Mouse (Mus musculus) cerebellum, adult 2 months (tissue): ENCODE measurements around the gene Them4. TPM values are rescaled to one million over a fixed set of nuclear protein-coding genes. Genes with fewer than 3 reads are reported as not detected.
A peak's percentile ranks its signal among the peaks of the same experiment; 100 is the strongest.

Source experiments
- DNase-seq, 2 experiments: peaks; one replicate each; pipeline ENCODE4 v3.0.0; 2021
- H3K27ac ChIP-seq: fragments of 200-500 bp; 2 replicates; pipeline ENCODE4 v1.5.1; 2012; ENCODE audit warnings: low read length, control low read depth, inconsistent platforms; ENCODE audit not compliant: insufficient read depth
- H3K27me3 ChIP-seq: fragments of 200-500 bp; 2 replicates; pipeline ENCODE4 v1.6.1; 2012; ENCODE audit warnings: inconsistent platforms, mild to moderate bottlenecking, low read length, moderate library complexity; ENCODE audit not compliant: control insufficient read depth, insufficient read depth
- H3K4me1 ChIP-seq: fragments of 200-500 bp; 2 replicates; pipeline ENCODE4 v1.6.1; 2011; ENCODE audit warnings: low read length; ENCODE audit not compliant: control insufficient read depth, insufficient read depth
- H3K4me3 ChIP-seq: fragments of 200-500 bp; replicated peaks from 2 replicates; pipeline ENCODE3; 2011; ENCODE audit warnings: mild to moderate bottlenecking, low read depth, low read length, control low read depth; ENCODE audit not compliant: insufficient read depth
- CTCF ChIP-seq: fragments of 200-500 bp; IDR thresholded peaks from 2 replicates; pipeline ENCODE4 v1.5.1; 2011; ENCODE audit warnings: low read depth, mild to moderate bottlenecking, control low read depth, low read length, moderate library complexity, borderline replicate concordance; ENCODE audit not compliant: insufficient read depth
- POLR2A ChIP-seq: fragments of 200-500 bp; IDR thresholded peaks from 2 replicates; pipeline ENCODE4 v1.6.1; 2011; ENCODE audit warnings: low read length, control low read depth, borderline replicate concordance; ENCODE audit not compliant: insufficient read depth
- WGBS: fragments of 180-500 bp; shearing (Covaris S2); methylation state at CpG from one replicate; pipeline ENCODE4 v1.1.7; 2018; 5-methylcytosine and 5-hydroxymethylcytosine counted together
- polyA plus RNA-seq: library from polyadenylated mRNA; depleted of rRNA; stranded (reverse); fragments of >200 nt; gene quantifications from 2 replicates; pipeline ENCODE4 v1.2.3, GENCODE M21; 2012

Them4 gene
- polyA plus RNA-seq, 1 experiment: 33.6 TPM

DNA sequence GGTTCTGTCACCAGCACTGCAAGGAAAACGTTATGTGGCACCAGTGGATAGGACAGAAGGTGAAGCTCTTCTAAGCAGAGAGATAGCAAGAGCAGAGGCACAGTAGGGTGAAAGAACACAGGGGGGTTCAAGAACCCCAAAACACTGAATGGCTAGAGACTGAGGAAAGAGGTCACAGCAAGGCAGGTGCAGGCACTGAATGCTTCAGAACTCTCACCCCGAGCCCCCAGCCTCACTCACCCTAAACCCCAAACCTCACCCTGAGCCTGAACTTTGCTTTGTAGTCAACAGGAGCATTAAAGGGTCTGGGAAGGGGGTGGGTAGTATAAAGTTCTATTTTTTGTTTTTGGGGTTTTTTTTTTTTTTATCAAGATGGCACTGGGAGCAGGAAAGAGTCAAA is 38.3 kb downstream of the Them4 start:
- 79% methylated on average over 2 of the region's 2 CpGs for WGBS
- TF ChIP-seq POLR2A: no peak
- TF ChIP-seq CTCF: no peak
- Histone ChIP-seq H3K4me3 (no peak overlapping the region), H3K27me3 (no peaks in the 10 kb centered on the region), H3K4me1 (no peaks in the 10 kb centered on the region), H3K27ac (no peak overlapping the region)
- no peak for DNase-seq

DNA sequence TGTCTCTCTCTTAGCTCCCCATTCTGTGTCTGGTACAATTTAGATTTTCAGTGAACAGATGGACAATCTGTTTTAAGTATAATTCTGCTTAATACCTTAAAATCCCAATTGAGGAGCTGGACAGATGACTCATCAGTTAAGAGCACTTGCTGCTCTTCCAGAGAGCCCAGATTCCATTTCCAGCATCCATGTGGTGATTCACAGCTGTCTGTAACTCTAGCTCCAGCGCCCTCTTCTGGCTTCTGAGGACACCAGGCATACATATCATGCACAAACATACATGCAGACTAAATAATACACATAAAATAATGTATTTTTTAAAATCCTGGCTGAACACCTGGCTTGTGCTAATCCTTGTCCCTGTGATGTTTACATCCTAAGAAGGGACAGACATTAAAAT is 50.9 kb downstream of the Them4 start:
- H3K4me1 ChIP-seq: no peaks in the 10 kb centered on the region
- no peak overlapping the region for H3K4me3 ChIP-seq
- H3K27me3 ChIP-seq: no peaks in the 10 kb centered on the region
- DNase-seq: no peak
- 8% methylated on average over 1 of the region's 1 CpGs for WGBS
- H3K27ac ChIP-seq: no peak overlapping the region
- no peak for TF ChIP-seq CTCF
- TF ChIP-seq POLR2A: no peak

DNA sequence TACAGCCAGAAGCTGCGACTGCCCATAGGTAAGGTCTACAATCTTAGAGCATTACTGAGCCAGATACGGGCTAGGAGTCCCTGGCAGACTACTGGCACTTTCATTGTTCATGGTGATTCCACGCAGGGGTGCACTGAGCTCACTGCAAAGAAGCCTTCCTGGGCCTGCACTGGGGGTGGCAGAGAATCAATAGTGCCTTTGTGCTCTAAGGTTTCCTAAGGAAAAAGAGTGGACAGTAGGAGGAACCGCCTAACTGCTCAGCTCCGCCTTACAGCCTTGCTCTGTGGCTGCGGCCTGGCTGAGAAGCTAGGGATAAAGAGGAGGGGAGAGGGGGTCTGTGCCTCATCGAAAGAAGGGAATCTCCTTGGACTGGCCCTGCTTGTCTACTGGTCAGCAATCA is 52.2 kb downstream of the Them4 start, which contains the start of gene C2cd4d:
C2cd4d (plus strand) TSS at position 301 of the 400 bp plus-strand sequence.
- 76% methylated on average over 7 of the region's 7 CpGs for WGBS
- peak within 1 kb of the TSS; percentile 44 for H3K4me3 ChIP-seq
- TF ChIP-seq CTCF (no peak), POLR2A (no peak)
- no peaks in the 10 kb centered on the region for H3K27me3 ChIP-seq
- H3K4me1 ChIP-seq: no peaks in the 10 kb centered on the region
- H3K27ac ChIP-seq: no peak within 1 kb of the TSS
- no peak for DNase-seq

DNA sequence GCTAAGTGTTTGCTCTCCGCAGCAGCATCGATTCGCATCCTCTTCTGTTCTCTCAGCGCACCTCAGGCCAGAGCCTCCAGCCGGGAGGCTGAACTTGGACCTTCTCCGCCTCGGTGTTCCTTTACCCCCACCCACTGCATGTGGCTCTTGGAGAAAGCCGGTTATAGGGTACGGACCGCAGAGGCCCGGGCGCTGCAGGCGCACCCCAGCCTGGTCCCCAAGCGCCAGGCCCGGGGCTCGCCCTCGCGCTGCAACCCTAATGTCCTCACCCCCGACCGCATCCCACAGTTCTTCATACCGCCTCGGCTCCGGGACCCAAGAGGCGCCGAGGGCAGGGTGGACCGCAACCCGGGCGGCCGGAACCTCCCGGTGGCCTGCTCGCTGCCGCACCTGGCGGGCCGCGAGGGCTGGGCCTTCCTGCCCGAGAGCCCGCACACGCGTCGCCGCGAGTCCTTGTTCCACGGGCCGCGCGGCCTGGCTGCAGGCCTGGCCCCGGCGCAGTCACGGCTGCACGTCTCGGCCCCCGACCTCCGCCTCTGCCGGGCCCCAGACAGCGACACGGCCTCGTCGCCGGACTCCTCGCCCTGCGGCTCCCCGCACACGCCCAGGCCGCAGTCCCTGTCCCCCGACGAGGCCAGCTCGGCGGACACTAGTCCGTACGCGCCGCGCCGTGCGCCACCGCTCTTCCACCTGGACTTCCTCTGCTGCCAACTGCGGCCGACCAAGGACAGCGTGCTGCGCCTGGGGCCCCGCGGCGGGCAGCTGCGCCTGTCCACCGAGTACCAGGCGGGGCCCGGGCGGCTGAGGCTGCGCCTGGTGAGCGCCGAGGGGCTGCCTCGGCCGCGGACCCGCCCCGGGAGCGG is 53.6 kb downstream of the Them4 start:
- Histone ChIP-seq H3K27ac (peak overlapping the region; percentile 44; the same call in 1 of the 2 replicates), H3K4me1 (no peaks in the 10 kb centered on the region), H3K4me3 (peak overlapping the region; percentile 44), H3K27me3 (no peaks in the 10 kb centered on the region)
- peak; percentile 70 to 76 for DNase-seq
- WGBS: 9% methylated on average over 93 of the region's 97 CpGs
- TF ChIP-seq POLR2A (peak; percentile 37; the same call in 1 of the 2 replicates), CTCF (no peak)

DNA sequence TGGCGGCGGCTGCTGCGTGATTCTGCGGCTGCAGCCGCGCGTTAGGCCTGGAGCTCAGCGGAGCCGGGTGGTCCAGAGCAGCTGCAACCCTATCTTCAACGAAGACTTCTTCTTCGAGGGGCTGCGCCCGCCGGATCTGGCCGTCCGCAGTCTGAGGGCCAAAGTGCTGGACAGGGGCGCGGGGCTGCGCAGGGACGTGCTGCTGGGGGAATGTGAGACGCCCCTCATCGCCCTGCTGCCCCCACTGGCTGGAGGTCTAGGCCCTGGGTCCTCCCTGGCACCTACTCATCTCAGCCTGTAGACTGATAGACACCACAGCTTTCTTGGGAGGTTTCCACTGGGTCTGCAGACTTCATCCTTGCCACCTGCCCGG is 54.3 kb downstream of the Them4 start:
- Histone ChIP-seq H3K27me3 (no peaks in the 10 kb centered on the region), H3K27ac (0 out of 2 replicates have a peak overlapping the region, but pooled peaks have one; percentile 44), H3K4me3 (peak overlapping the region; percentile 44), H3K4me1 (no peaks in the 10 kb centered on the region)
- TF ChIP-seq POLR2A (no peak), CTCF (no peak)
- 10% methylated on average over 23 of the region's 23 CpGs for WGBS
- DNase-seq: no peak

DNA sequence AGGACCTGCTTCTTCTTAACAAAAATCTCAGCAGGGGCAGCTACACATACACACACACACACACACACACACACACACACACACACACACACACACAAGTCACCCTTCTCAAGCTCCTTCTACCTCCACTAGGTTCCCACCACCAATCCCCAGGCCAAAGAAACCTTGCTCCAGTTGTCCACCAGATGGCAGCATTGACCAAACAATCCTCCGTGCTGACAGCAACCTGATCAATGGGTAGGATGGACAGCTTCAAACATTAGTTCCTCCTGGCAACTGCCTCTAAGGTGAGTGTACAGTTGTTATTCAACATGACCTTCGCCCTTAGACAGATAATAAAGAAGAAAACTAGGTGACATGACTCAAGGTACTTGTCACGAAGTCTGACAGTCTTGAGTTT is 56.9 kb downstream of the Them4 start:
- peak; percentile 78 to 86 for DNase-seq
- H3K4me1 ChIP-seq: peaks cover 4% of the 10 kb centered on the region
- no peak overlapping the region for H3K4me3 ChIP-seq
- H3K27ac ChIP-seq: no peak overlapping the region
- TF ChIP-seq CTCF: peak; percentile 96
- no peak for TF ChIP-seq POLR2A
- 20% methylated on average over 3 of the region's 3 CpGs for WGBS
- no peaks in the 10 kb centered on the region for H3K27me3 ChIP-seq

DNA sequence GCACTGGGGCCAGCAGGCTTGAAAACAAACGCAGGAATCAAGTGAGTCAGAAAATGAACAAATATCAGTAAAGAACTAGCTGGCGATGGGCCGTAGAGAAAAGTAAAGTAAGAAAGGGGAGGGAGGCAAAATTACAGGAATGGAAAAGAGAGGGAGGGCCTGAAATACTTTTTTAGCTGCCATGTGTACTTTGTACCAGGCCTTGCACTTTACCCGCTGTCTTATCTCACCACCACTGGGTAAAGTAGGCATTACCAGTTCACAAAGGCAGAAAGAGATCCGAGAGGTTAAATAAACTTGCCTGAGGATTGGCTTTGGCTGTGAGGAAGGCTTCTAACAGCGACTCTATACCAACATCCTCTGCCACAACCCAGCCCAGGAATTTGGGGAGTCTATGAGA is 57.6 kb downstream of the Them4 start:
- no peak for TF ChIP-seq POLR2A
- no peak for TF ChIP-seq CTCF
- Histone ChIP-seq H3K27me3 (no peaks in the 10 kb centered on the region), H3K27ac (no peak overlapping the region), H3K4me3 (no peak overlapping the region), H3K4me1 (peaks cover 8% of the 10 kb centered on the region)
- DNase-seq: no peak
- 87% methylated on average over 6 of the region's 6 CpGs for WGBS

DNA sequence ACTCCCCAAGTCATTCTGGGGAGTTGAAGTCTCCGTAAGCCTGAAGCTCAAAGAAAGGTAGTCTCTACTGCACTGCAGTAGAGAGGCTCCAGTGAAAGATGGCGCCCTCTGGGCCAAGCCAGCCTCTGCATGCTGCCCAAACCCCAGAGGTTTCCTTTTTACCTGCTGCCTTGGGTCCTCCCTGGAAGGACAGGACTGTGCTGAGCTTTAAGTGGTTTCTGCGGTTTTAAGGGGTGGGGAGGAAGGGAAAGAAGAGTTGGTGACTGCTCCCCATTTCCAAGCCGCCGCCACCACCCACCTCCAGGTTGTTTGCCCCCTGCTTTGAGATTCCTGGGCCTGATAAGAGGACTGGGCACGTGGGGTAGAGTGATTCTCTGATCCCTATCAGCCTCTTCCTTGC is 58.7 kb downstream of the Them4 start:
- no peak for TF ChIP-seq POLR2A
- TF ChIP-seq CTCF: no peak
- H3K27ac ChIP-seq: no peak overlapping the region
- H3K4me3 ChIP-seq: no peak overlapping the region
- no peak for DNase-seq
- H3K4me1 ChIP-seq: peaks cover 12% of the 10 kb centered on the region
- H3K27me3 ChIP-seq: no peaks in the 10 kb centered on the region
- WGBS: 81% methylated on average over 6 of the region's 6 CpGs
